Mouse (Mus musculus): ENCODE measurements around the gene Gpa33. TPM values are rescaled to one million over a fixed set of nuclear protein-coding genes. Genes with fewer than 3 reads are reported as not detected.
"Not testable (repeated sequence)": the region's sequence is repeated elsewhere in the genome, so short reads cannot be mapped to it uniquely, and the experiment has no call there.

Gpa33 gene
- total RNA-seq, 2 experiments from 2014 or later, result not detected

GRCm38 (mm10) chr1:166127719-166128118 lies 2.3 kb upstream of the Gpa33 start, which contains the start of gene Dusp27:
TSS of gene Dusp27 (minus strand) at chr1:166127922.
- DNase-seq (ENCODE audit: low spot score in 2 of 2), result no peak
- intact Hi-C loops (cut with DNase I), result no loop called here

- intact Hi-C loops (cut with DNase I), result no loop called here
Measured at GRCm38 (mm10) chr1:166128551-166128950, 1.5 kb upstream of the Gpa33 start.

GRCm38 (mm10) chr1:166132367-166132766 lies 2.3 kb downstream of the Gpa33 start:
- intact Hi-C loops (cut with DNase I), result no loop called here
- DNase-seq (ENCODE audit: low spot score in 2 of 2), result no peak

More at GRCm38 (mm10) chr1:166128551-166128950, 1.5 kb upstream of the Gpa33 start:
- no peak for DNase-seq (ENCODE audit: low spot score in 2 of 2)

- intact Hi-C loops (cut with DNase I), result no loop called here
- no peak for DNase-seq (ENCODE audit: low spot score in 2 of 2)
Measured at GRCm38 (mm10) chr1:166135091-166135740, 5.2 kb downstream of the Gpa33 start.

GRCm38 (mm10) chr1:166137244-166137938 lies 7.4 kb downstream of the Gpa33 start:
- DNase-seq (ENCODE audit: low spot score in 2 of 2), result no peak
- intact Hi-C loops (cut with DNase I), result no loop called here

GRCm38 (mm10) chr1:166138136-166138535 lies 8.1 kb downstream of the Gpa33 start:
- DNase-seq (ENCODE audit: low spot score in 2 of 2), result peak in 1 of 2 experiments; percentile 24
- intact Hi-C loops (cut with DNase I), result no loop called here

GRCm38 (mm10) chr1:166139113-166139512 lies 9.1 kb downstream of the Gpa33 start:
- intact Hi-C loops (cut with DNase I), result no loop called here

GRCm38 (mm10) chr1:166139620-166140184 lies 9.7 kb downstream of the Gpa33 start:
- intact Hi-C loops (cut with DNase I), result no loop called here
- DNase-seq (ENCODE audit: low spot score in 2 of 2), result no peak

More at GRCm38 (mm10) chr1:166139113-166139512, 9.1 kb downstream of the Gpa33 start:
- DNase-seq (ENCODE audit: low spot score in 2 of 2), result no peak

- intact Hi-C loops (cut with DNase I); DNase-seq (ENCODE audit: low spot score in 2 of 2): not testable (repeated sequence)
Measured at GRCm38 (mm10) chr1:166141868-166142267, 11.8 kb downstream of the Gpa33 start.

- no peak for DNase-seq (ENCODE audit: low spot score in 2 of 2)
- intact Hi-C loops (cut with DNase I), result no loop called here
Measured at GRCm38 (mm10) chr1:166142369-166142768, 12.3 kb downstream of the Gpa33 start.

- no peak for DNase-seq (ENCODE audit: low spot score in 2 of 2)
- intact Hi-C loops (cut with DNase I), result loop anchor here (5.0 kb wide), 1 partner anchor 44 kb away; no protein-coding TSS in a partner anchor
Measured at GRCm38 (mm10) chr1:166146626-166147025, 16.6 kb downstream of the Gpa33 start.

GRCm38 (mm10) chr1:166147657-166148056 lies 17.6 kb downstream of the Gpa33 start:
- DNase-seq (ENCODE audit: low spot score in 2 of 2), result no peak
- intact Hi-C loops (cut with DNase I), result loop anchor here (5.0 kb wide), 1 partner anchor 45 kb away; no protein-coding TSS in a partner anchor

- intact Hi-C loops (cut with DNase I), result loop anchor here (5.0 kb wide), 1 partner anchor 47 kb away; no protein-coding TSS in a partner anchor
- no peak for DNase-seq (ENCODE audit: low spot score in 2 of 2)
Measured at GRCm38 (mm10) chr1:166149441-166149840, 19.4 kb downstream of the Gpa33 start.

GRCm38 (mm10) chr1:166150035-166150434 lies 20.0 kb downstream of the Gpa33 start:
- no peak for DNase-seq (ENCODE audit: low spot score in 2 of 2)
- intact Hi-C loops (cut with DNase I), result loop anchor here (5.0 kb wide), 1 partner anchor 103 kb away; no protein-coding TSS in a partner anchor

GRCm38 (mm10) chr1:166151341-166151740 lies 21.3 kb downstream of the Gpa33 start:
- intact Hi-C loops (cut with DNase I), result loop anchor here (5.0 kb wide), 1 partner anchor 104 kb away; no protein-coding TSS in a partner anchor

GRCm38 (mm10) chr1:166152034-166152433 lies 22.0 kb downstream of the Gpa33 start:
- intact Hi-C loops (cut with DNase I), result loop anchor here (2.0 to 5.0 kb wide), 3 partner anchors 105 to 371 kb away; partner anchors contain the start of gene Pou2f1
- no peak for DNase-seq (ENCODE audit: low spot score in 2 of 2)

More at GRCm38 (mm10) chr1:166151341-166151740, 21.3 kb downstream of the Gpa33 start:
- no peak for DNase-seq (ENCODE audit: low spot score in 2 of 2)

- peak; percentile 91 to 94 for DNase-seq (ENCODE audit: low spot score in 2 of 2)
- intact Hi-C loops (cut with DNase I), result loop anchor here (1.0 to 5.0 kb wide), 4 partner anchors 106 to 378 kb away; partner anchors contain the start of gene Pou2f1
Measured at GRCm38 (mm10) chr1:166153351-166154120, 23.5 kb downstream of the Gpa33 start.

GRCm38 (mm10) chr1:166154162-166155112 lies 24.4 kb downstream of the Gpa33 start:
- peak; percentile 68 to 86 for DNase-seq (ENCODE audit: low spot score in 2 of 2)
- intact Hi-C loops (cut with DNase I), result loop anchor here (1.0 to 5.0 kb wide), 2 partner anchors 107 to 379 kb away; no protein-coding TSS in a partner anchor
